Mouse (Mus musculus): Measurements from ENCODE around the gene Gm21988. TPM values are rescaled to one million over a fixed set of nuclear protein-coding genes. Genes with fewer than 3 reads are reported as not detected.

Gene Gm21988
- 13.0 and 14.1 TPM in 2 replicates for polyA plus RNA-seq (2015; fragmentation: Nextera tagmentation; extraction: Ambion mirVana)

- Histone ChIP-seq H3K4me3 (peak within 1 kb of the TSS; percentile 96), H3K4me2 (peak within 1 kb of the TSS; percentile 92), H3K27me3 (replicated peaks) (peaks cover 2% of the 10 kb centered on the region; the same call in 1 of the 2 replicates), H3K9me3 (no peaks in the 10 kb centered on the region), H3K9ac (peak within 1 kb of the TSS; percentile 97), H3K4me1 (peaks cover 29% of the 10 kb centered on the region), H3K27ac (peak within 1 kb of the TSS; percentile 93), H3K36me3 (replicated peaks) (peaks cover 5% of the 10 kb centered on the region; the same call in 1 of the 2 replicates)
- WGBS, result under 1% methylated on average over 28 of the region's 35 CpGs
- ATAC-seq (replicated peaks), result peak; percentile 49
Measured at GRCm38 (mm10) chr11:70239541-70240279, at the start of gene Gm21988, which contains the start of gene Rnasek. Gene Gm21988 (minus strand): TSS chr11:70239830. Gene Rnasek (minus strand): TSS chr11:70239842.

GRCm38 (mm10) chr11:70289236-70289635 lies 49.6 kb upstream of the Gm21988 start:
- Histone ChIP-seq H3K36me3 (replicated peaks) (no peaks in the 10 kb centered on the region), H3K27me3 (replicated peaks) (no peaks in the 10 kb centered on the region), H3K9me3 (no peaks in the 10 kb centered on the region), H3K4me1 (no peaks in the 10 kb centered on the region), H3K4me3 (no peak overlapping the region), H3K9ac (no peak overlapping the region), H3K4me2 (no peak overlapping the region), H3K27ac (no peak overlapping the region)
- 27% methylated on average over 6 of the region's 6 CpGs for WGBS
- ATAC-seq (replicated peaks), result no peak

GRCm38 (mm10) chr11:70288102-70288501 lies 48.5 kb upstream of the Gm21988 start:
- H3K4me3 ChIP-seq, result no peak overlapping the region
- H3K27me3 ChIP-seq (replicated peaks), result no peaks in the 10 kb centered on the region
- WGBS, result 87% methylated on average over 10 of the region's 10 CpGs
- H3K36me3 ChIP-seq (replicated peaks), result no peaks in the 10 kb centered on the region
- no peaks in the 10 kb centered on the region for H3K9me3 ChIP-seq
- H3K4me2 ChIP-seq, result no peak overlapping the region
- H3K4me1 ChIP-seq, result no peaks in the 10 kb centered on the region
- H3K9ac ChIP-seq, result no peak overlapping the region
- no peak for ATAC-seq (replicated peaks)
- H3K27ac ChIP-seq, result no peak overlapping the region

GRCm38 (mm10) chr11:70285686-70286085 lies 46.1 kb upstream of the Gm21988 start:
- no peak overlapping the region for H3K4me2 ChIP-seq
- no peak overlapping the region for H3K9ac ChIP-seq
- H3K27ac ChIP-seq, result no peak overlapping the region
- no peaks in the 10 kb centered on the region for H3K9me3 ChIP-seq
- no peaks in the 10 kb centered on the region for H3K4me1 ChIP-seq
- WGBS, result 88% methylated on average over 5 of the region's 5 CpGs
- H3K36me3 ChIP-seq (replicated peaks), result no peaks in the 10 kb centered on the region
- no peaks in the 10 kb centered on the region for H3K27me3 ChIP-seq (replicated peaks)
- no peak overlapping the region for H3K4me3 ChIP-seq
- no peak for ATAC-seq (replicated peaks)

- ATAC-seq (replicated peaks), result no peak
- Histone ChIP-seq H3K27me3 (replicated peaks) (no peaks in the 10 kb centered on the region), H3K36me3 (replicated peaks) (no peaks in the 10 kb centered on the region), H3K27ac (no peak overlapping the region), H3K9ac (no peak overlapping the region), H3K9me3 (no peaks in the 10 kb centered on the region), H3K4me1 (no peaks in the 10 kb centered on the region), H3K4me3 (no peak overlapping the region), H3K4me2 (no peak overlapping the region)
- WGBS, result 82% methylated on average over 3 of the region's 3 CpGs
Measured at GRCm38 (mm10) chr11:70284757-70285156, 45.1 kb upstream of the Gm21988 start.

- Histone ChIP-seq H3K9me3 (no peaks in the 10 kb centered on the region), H3K27me3 (replicated peaks) (no peaks in the 10 kb centered on the region), H3K36me3 (replicated peaks) (no peaks in the 10 kb centered on the region), H3K4me1 (no peaks in the 10 kb centered on the region), H3K9ac (no peak overlapping the region), H3K4me2 (no peak overlapping the region), H3K4me3 (no peak overlapping the region), H3K27ac (no peak overlapping the region)
- WGBS, result 85% methylated on average over 4 of the region's 4 CpGs
- no peak for ATAC-seq (replicated peaks)
Measured at GRCm38 (mm10) chr11:70283666-70284065, 44.0 kb upstream of the Gm21988 start.

- Histone ChIP-seq H3K4me2 (no peak overlapping the region), H3K36me3 (replicated peaks) (no peaks in the 10 kb centered on the region), H3K9ac (no peak overlapping the region), H3K27me3 (replicated peaks) (no peaks in the 10 kb centered on the region), H3K4me3 (no peak overlapping the region), H3K4me1 (no peaks in the 10 kb centered on the region), H3K27ac (no peak overlapping the region), H3K9me3 (no peaks in the 10 kb centered on the region)
- 68% methylated on average over 3 of the region's 3 CpGs for WGBS
- no peak for ATAC-seq (replicated peaks)
Measured at GRCm38 (mm10) chr11:70280441-70280840, 40.8 kb upstream of the Gm21988 start.

GRCm38 (mm10) chr11:70278961-70279360 lies 39.3 kb upstream of the Gm21988 start:
- no peaks in the 10 kb centered on the region for H3K27me3 ChIP-seq (replicated peaks)
- H3K4me1 ChIP-seq, result no peaks in the 10 kb centered on the region
- H3K27ac ChIP-seq, result no peak overlapping the region
- no peak overlapping the region for H3K9ac ChIP-seq
- no peak overlapping the region for H3K4me2 ChIP-seq
- H3K4me3 ChIP-seq, result no peak overlapping the region
- WGBS, result 82% methylated on average over 3 of the region's 3 CpGs
- no peak for ATAC-seq (replicated peaks)
- no peaks in the 10 kb centered on the region for H3K9me3 ChIP-seq
- no peaks in the 10 kb centered on the region for H3K36me3 ChIP-seq (replicated peaks)

- WGBS, result 90% methylated on average over 7 of the region's 7 CpGs
- Histone ChIP-seq H3K27me3 (replicated peaks) (no peaks in the 10 kb centered on the region), H3K27ac (no peak overlapping the region), H3K9me3 (no peaks in the 10 kb centered on the region), H3K9ac (no peak overlapping the region), H3K4me1 (no peaks in the 10 kb centered on the region), H3K4me2 (no peak overlapping the region), H3K4me3 (no peak overlapping the region), H3K36me3 (replicated peaks) (no peaks in the 10 kb centered on the region)
- no peak for ATAC-seq (replicated peaks)
Measured at GRCm38 (mm10) chr11:70271641-70272040, 32.0 kb upstream of the Gm21988 start.

GRCm38 (mm10) chr11:70266405-70266804 lies 26.8 kb upstream of the Gm21988 start:
- H3K4me1 ChIP-seq, result no peaks in the 10 kb centered on the region
- no peaks in the 10 kb centered on the region for H3K9me3 ChIP-seq
- H3K9ac ChIP-seq, result no peak overlapping the region
- H3K4me3 ChIP-seq, result no peak overlapping the region
- H3K27ac ChIP-seq, result no peak overlapping the region
- no peak overlapping the region for H3K4me2 ChIP-seq
- no peaks in the 10 kb centered on the region for H3K36me3 ChIP-seq (replicated peaks)
- ATAC-seq (replicated peaks), result no peak
- WGBS, result 80% methylated on average over 1 of the region's 1 CpGs
- H3K27me3 ChIP-seq (replicated peaks), result no peaks in the 10 kb centered on the region

GRCm38 (mm10) chr11:70265819-70266218 lies 26.2 kb upstream of the Gm21988 start:
- H3K4me2 ChIP-seq, result no peak overlapping the region
- no peak for ATAC-seq (replicated peaks)

GRCm38 (mm10) chr11:70265252-70265651 lies 25.6 kb upstream of the Gm21988 start:
- Histone ChIP-seq H3K4me2 (no peak overlapping the region), H3K9me3 (no peaks in the 10 kb centered on the region), H3K36me3 (replicated peaks) (no peaks in the 10 kb centered on the region), H3K27ac (no peak overlapping the region), H3K27me3 (replicated peaks) (no peaks in the 10 kb centered on the region), H3K9ac (no peak overlapping the region), H3K4me3 (no peak overlapping the region), H3K4me1 (no peaks in the 10 kb centered on the region)
- 65% methylated on average over 3 of the region's 3 CpGs for WGBS
- no peak for ATAC-seq (replicated peaks)

More at GRCm38 (mm10) chr11:70265819-70266218, 26.2 kb upstream of the Gm21988 start:
- no peaks in the 10 kb centered on the region for H3K9me3 ChIP-seq
- H3K9ac ChIP-seq, result no peak overlapping the region
- no peak overlapping the region for H3K27ac ChIP-seq
- H3K27me3 ChIP-seq (replicated peaks), result no peaks in the 10 kb centered on the region
- H3K4me1 ChIP-seq, result no peaks in the 10 kb centered on the region
- H3K36me3 ChIP-seq (replicated peaks), result no peaks in the 10 kb centered on the region
- H3K4me3 ChIP-seq, result no peak overlapping the region
- 83% methylated on average over 4 of the region's 4 CpGs for WGBS

- Histone ChIP-seq H3K9me3 (no peaks in the 10 kb centered on the region), H3K4me1 (0 out of 2 replicates have a peak, but pooled peaks cover 11% of the 10 kb centered on the region), H3K4me3 (no peak overlapping the region), H3K27ac (no peak overlapping the region), H3K9ac (no peak overlapping the region), H3K36me3 (replicated peaks) (no peaks in the 10 kb centered on the region), H3K27me3 (replicated peaks) (peaks cover 16% of the 10 kb centered on the region), H3K4me2 (no peak overlapping the region)
- 97% methylated on average over 4 of the region's 4 CpGs for WGBS
- ATAC-seq (replicated peaks), result no peak
Measured at GRCm38 (mm10) chr11:70259035-70259434, 19.4 kb upstream of the Gm21988 start.
